Mouse (Mus musculus) megakaryocyte-erythroid progenitor cell, adult 5-6 weeks (primary cell): ENCODE data around the gene Ctf2. TPM values are rescaled to one million over a fixed set of nuclear protein-coding genes. Genes with fewer than 3 reads are reported as not detected.
"Not testable (repeated sequence)": the region's sequence is repeated elsewhere in the genome, so short reads cannot be mapped to it uniquely, and the experiment has no call there.

ENCODE experiments used
- ATAC-seq: replicated peaks from 2 replicates; pipeline ENCODE4 v1.8.0; 2016; ENCODE audit warnings: mild to moderate bottlenecking, inconsistent platforms; ENCODE audit not compliant: severe bottlenecking, poor library complexity, low FRiP score, low TSS enrichment
- total RNA-seq, 2 experiments: library from RNA; stranded (forward) in 1 of 2; stranded (reverse) in 1 of 2; fragments of 200-1000, 215-1000 nt in 1 of 2; fragments of >200 nt in 1 of 2; fragmentation: Nextera tagmentation in 1 of 2; gene quantifications; 2 replicates each; pipeline ENCODE4 v1.2.3; 2014 to 2017

Ctf2 gene
- total RNA-seq (2014; fragmentation: Nextera tagmentation) (not detected in 2 replicates), total RNA-seq (2017) (not detected in 2 replicates)

DNA sequence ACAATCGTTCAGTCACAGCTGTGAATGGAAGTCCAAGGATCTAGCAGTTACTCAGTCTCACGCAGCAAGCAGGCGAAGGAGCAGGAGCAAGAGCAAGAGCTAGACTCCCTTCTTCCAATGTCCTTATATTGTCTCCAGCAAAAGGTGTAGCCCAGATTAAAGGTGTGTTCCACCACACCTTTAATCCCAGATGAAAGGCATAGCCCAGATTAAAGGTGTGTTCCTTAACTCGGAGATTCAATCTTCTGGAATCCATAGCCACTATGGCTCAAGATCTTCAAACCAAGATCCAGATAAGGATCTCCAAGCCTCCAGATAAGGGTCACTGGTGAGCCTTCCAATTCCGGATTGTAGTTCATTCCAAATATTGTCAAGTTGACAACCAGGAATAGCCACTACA lies at the start of gene Ctf2:
TSS of gene Ctf2 (minus strand) at position 101 of the 400 bp plus-strand sequence.
- ATAC-seq, result not testable (repeated sequence)

DNA sequence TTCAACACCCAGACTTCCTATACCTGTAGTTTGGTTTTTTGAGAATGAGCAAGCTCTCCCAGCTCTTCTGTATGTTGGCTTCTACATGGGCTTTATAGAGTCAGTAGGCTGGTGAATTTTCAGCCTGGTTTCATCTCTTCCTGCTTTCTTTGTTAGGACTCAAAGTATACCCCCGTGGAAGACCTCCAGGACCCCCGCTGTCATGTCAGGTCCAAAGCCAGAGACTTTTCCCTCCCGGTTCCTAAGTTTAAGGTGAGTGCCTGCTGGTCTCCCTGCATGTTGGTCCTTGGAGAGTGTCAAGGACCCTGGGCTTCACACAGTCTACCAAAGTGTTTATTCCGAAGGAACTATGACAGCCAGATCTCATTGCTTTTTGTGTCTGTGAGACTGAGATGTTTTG lies 46.4 kb upstream of the Ctf2 start:
- no peak for ATAC-seq

DNA sequence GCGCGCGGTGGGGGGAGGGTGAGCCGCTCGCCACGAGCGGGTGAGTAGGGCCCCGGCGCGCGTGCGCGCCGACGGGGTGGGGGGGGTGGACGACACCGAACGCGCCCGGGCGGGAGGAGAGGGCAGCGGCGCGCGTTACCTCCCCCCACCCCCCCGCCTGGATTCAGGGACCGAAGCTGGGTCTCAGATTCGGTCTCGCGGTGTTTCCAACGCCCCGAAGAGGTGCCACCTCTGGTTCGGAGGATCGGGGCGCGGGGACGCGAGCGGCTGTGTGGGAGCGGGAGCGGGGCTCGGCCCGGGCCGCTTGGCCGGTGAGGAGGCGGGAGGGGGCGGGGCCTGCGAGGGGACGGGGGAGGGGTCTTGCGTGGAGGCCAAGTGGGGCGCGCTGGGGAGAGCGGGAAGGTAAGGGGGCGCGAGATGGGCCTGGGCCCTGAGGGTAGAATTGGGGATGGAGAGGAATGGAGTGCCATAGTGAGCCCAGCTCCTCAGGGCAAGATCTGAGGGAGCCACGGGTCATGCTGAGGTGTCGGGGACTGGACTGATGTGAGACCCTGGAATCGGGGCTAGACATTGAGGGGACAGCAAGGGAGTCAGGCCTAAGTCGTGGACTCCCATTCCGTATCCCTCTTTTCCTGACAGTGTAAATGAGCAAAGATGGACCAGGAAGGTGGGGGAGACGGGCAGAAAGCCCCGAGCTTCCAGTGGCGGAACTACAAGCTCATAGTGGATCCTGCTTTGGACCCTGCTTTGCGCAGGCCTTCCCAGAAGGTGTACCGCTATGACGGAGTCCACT lies 45.7 kb upstream of the Ctf2 start:
- ATAC-seq, result peak; percentile 29; the same call in 1 of the 2 replicates

DNA sequence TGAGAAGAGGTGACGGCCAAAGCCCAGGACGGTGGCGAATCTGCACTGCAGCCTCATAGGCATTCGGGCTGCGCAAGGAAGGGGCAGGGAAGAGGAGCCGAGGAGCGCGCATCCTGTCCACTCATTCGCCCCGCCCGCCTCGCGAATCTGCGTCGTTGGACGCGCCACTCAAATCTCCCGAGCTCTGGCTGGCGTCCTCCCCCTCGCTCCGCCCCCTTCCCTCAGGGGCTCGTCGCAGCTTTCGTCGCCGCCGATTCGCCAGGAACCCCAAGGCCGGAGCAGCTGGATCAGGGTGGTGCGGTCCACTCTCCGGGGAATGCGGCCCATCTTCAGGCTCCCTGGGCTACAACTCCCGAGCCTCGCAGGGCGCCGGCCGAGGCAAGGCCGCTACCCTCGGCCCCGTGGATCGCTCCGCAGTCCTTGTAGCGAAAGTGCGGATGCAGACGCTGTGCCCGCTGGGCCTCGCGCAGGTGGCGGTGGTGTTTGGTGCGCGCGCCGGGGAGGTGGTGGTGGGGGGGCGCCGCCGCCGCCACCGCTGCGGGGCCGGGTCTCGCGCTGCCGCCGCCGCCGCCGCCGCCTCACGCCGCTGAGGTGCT lies 45.0 kb upstream of the Ctf2 start:
- peak; percentile 82 for ATAC-seq

DNA sequence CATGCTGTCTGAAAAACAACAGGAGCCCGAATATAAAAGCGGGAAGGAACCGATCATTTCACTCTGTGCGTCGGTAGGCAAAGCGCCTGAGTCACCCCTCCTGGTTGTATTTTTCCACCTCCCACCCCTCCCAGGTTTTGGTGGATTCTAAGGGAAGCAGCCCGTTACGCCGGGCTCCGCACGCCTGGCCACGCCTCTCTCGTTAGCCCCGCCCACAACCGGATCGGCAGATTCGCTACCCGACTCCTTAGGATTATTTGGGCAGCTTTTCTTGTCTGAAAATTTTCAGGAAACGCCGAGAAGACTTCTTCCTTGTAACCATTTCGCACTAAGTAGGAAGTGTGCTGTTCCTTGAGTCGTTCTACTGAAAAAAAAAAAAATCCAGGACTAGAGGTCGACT lies 44.5 kb upstream of the Ctf2 start, which contains the start of gene Setd1a:
TSS of gene Setd1a (plus strand) at position 245 of the 400 bp plus-strand sequence.
- ATAC-seq, result peak; percentile 61

DNA sequence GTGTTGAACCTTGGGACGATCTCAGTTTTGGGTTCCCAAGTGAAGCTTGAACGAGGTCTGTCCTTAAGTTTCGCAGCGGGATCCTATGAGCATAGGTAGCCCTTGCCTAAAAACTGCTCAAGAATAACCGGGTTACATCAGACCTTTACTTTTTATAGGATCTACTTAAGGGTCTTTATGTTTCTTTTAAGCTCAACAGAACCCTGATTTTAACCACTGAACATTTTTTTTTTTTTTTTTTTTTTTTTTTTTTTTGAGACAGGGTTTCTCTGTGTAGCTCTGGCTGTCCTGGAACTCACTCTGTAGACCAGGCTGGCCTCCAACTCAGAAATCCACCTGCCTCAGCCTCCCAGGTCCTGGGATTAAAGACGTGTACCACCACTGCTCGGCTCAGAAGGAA lies 43.9 kb upstream of the Ctf2 start:
- not testable (repeated sequence) for ATAC-seq

DNA sequence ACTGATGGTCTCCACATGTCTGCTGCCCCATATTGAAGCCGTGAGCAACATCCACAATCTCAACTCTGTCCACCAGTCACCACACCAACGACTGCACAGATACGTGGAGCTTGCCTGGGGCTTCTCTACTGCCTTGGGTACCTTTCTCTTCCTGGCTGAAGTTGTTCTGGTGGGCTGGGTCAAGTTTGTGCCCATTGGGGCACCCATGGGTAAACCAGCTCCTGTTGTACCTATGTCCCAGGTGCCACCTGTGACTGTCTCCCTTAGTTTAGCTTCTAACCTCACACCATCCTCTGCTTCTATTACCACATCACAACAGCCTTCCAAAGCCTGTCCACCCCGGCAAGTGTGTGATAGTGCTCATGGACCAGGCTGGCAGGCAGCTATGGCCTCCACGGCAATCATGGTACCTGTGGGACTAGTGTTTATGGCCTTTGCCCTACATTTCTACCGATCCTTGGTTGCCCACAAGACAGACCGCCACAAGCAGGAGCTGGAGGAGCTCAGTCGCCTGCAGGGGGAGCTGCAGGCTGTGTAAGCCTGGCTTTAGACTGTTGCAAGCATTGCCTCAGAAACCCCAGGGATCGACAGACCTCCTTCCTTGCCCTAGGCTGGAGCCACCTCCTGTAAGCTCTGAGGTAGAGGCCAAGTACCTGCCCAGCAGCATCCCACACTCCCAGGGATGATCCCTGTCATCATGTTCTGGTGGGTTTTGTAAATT lies 41.9 kb upstream of the Ctf2 start:
- peak; percentile 39 for ATAC-seq

DNA sequence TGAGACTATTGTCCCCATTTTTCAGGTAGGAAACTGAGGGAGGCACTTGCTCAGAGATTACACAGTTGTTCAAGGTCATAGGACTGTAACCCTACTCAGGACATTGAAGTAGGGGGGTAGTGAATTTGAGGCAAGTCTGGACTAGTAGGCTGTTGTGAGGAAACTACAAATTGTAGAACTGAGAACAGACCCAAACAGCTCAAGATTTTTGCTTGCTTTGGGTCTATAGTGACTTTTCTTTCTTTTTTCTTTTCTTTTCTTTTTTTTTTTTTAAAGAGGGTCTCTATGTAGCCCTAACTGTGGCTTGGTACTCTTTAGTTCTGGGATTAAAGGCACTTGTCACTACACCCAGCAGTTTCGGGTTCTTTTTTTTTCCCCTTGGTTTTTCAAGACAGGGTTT lies 40.6 kb upstream of the Ctf2 start:
- no peak for ATAC-seq

DNA sequence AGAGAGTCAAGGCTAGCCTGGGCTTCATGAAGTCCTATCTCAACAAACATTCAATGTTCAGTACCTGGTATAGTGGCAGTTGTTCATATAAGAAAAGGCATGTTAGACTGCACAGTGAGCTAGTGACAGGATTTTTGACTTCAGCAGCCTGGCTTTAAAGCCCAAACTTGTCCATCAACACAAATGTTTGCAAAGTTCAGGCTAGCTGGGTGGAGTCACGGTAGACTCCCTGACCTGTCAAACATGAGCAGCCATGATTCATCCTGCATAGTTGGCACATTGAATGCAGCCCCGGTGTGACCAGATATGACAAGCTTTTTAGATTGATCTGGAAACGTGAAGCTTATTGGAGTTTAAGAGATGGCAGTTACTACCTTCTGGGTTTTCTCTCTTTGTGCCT lies 40.1 kb upstream of the Ctf2 start:
- no peak for ATAC-seq

DNA sequence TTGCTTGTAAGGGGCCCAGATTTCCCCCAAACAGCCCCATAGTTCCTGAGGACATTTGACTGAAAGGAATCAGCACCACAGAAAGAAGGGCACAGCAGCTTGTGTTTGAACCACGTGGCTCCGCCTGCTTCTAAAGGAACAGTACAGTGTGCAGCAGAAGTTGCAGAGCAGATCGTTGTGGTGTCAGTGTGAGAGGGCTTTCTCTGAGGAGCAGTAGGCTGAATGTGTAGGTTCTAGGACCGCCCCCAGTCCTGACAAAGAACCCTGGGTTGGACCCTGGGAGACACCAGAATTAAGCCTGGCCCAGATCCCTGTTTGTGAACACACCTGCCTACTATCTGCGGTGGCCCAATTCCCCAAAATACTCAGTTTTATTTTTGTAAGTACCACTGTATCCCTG lies 39.3 kb upstream of the Ctf2 start:
- ATAC-seq, result no peak

DNA sequence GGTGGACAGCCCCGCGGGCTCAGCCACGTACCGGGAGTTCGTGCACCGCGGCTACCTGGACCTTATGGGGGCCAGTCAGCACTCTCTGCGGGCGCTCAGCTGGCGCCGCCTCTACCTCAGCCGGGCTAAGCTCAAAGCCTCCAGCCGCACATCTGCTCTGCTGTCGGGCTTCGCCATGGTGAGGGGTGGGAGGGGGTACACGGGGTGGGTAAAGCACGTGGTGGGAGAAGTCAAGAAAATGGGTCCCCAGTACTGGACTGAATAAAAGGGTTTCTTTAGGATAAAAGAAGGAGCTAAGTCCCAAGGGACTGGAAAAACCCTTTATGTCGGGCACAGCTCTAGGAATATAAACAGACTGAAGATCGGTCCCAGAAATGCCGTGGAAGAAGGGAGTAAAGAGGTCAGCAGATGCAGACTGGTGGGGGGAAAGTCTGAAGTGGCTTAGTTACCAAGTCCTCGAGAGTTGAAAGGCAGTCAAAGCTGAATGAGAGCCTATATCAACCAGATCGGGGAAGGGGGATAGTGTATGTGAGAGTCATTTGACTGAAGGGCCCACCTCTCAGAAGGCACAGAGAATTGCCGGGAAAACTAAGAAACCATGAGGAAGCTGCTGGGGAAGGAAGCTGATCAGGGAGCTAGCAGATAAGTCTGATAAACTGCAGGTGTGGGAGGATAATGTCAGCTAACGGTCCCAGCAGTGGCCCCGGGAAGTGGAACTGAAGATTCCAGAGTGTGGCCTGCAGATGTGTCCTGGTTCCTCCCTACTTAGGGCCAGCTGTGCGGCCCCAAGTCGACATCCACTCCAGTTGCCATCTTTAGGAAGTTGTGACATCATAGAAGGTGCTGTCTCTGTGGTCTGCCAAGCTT lies 38.3 kb upstream of the Ctf2 start:
- ATAC-seq, result no peak

DNA sequence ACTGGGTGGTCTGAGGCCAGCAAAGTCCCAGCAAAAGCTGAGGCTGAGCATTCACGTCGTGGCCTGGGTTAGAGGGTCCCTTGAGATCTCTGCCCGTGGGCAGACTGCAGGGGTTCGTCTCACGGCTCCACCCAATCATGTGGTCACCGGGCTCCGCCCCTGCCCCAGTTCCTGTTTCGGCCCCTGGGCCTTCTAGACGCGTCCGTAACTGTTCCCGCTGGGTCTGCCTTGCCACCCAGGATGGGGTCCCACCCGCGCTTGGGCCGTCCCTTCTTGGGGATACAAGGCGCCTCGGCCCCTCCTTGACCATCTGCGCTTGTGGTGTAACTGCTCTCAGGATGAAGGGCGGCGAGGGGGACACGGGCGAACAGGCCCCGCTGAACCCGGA lies 37.7 kb upstream of the Ctf2 start, which contains the start of gene Orai3:
TSS of gene Orai3 (plus strand) at position 165 of the 388 bp plus-strand sequence.
- 0 out of 2 replicates have a peak, but pooled peaks have one; percentile 13 for ATAC-seq

DNA sequence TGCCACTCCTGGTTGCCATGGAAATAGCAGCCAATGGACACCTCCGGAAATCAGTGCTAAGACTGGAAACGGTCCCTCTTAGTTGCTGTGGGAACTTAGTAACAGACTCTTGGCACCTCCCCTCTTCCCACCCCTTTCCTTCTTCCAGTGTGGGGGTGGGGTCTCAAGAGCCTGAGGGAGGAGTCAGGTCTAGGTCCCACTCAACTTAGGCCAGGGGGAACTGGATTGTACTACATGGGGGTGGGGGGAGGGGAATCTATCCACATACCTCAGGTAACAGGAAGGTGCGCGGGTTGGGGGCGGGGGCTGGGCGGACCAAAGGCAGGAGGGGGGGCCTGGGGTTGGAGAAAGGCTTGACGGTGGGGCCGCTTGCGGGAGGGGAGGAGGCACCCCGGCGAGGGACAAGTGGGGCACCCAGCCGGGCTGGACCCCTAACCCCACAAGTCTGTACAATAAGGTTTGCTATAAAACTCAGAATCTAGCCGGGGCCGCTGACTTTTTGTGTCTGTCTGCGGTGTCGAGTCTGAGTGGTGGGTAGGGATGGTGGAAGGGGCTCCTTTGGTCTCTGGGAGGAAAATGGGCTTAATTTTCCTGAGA lies 37.1 kb upstream of the Ctf2 start:
- peak; percentile 15; the same call in 1 of the 2 replicates for ATAC-seq

DNA sequence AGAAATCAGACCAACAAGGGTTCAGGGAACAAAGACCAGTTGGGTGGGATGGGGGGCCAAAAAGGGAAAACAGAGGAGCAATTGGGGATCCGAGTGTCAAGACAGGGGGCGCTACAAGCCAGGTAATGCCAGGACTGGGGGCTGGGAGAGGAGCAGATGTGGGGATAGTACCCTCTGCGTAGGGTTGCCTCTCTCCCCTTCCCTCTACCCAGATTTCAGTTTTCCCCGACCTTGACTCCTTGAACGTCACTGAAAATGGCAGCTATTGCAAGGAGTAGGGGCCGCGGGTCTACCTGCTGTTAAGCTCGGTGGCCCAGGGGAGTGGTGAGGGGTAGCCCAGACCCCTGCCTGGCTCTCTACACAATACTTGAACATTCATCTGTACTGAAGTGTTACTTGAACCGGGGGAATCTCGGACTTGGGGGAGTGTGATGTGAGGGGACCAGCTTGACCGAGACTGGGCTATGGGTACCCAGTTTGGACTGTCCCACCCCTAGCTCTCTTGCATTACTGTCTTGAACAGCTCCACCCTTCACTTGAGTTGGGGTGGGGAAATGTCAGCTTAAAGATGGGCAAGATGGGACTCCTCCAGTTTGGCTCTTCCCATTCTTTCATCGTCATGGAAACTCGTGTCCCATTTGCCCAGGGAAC lies 36.5 kb upstream of the Ctf2 start:
- no peak for ATAC-seq

DNA sequence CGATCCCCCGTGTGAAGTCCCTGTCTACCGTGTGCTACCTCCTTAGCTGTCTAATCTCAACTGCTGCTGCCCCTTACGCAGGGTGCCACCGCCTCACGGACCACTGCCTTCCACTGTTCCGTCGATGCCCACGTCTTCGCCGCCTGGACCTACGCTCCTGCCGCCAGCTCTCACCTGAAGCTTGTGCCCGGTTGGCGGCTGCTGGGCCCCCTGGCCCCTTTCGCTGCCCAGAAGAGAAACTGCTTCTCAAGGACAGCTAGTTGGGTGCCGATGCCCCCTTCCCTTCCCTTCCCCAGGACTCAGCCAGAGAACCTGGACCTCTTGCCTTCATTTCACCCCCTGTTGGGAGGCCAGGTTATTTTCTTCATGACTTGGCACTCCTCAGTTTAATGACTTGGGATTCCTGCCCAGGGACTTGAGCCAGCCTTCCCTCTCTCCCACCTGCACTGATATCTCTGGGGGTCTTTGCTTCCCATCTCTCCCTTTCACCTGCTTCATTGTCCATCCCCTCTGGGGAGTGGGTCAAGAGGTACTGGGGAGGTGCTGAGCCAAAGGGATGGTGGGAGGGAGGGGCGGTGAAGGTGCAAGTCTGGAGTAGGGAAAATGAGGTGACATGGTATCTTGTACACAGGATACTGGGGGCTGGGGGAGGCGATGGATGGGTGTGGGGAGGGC lies 35.8 kb upstream of the Ctf2 start:
- ATAC-seq, result peak; percentile 31

DNA sequence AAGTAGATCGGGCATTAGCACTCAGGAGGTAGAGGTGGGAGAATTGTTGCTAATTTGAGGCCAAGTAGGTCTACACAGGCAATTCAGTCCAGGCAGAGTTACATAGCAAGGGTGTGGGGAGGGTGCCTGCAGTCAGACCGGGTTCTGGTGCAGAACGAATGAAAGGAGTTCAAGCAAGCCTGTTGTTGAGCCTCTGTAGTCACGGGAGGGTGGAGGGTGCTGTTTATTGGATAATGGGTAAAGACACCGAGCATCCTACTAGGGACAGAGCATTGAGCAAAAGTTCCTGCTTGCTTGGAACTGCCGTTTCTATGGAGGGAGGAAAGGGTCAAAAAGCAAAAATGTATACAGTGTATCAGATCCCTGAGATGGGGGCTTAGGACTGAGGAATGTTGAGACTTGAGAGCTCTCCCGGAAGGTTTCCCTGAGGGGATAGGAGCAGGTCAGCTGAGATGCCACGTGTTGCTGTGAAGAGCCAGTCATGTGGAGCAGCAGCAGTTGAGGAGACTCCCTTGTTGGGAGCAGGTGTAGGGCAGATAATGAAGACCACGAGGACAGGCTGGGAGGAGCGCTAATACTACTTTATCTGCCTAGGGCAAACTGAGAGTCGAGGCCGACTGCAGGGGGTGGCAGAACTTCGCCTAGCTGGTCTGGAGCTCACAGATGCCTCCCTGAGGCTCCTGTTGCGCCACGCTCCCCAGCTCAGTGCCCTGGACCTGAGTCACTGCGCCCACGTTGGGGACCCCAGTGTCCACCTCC lies 35.1 kb upstream of the Ctf2 start:
- ATAC-seq, result peak; percentile 83

DNA sequence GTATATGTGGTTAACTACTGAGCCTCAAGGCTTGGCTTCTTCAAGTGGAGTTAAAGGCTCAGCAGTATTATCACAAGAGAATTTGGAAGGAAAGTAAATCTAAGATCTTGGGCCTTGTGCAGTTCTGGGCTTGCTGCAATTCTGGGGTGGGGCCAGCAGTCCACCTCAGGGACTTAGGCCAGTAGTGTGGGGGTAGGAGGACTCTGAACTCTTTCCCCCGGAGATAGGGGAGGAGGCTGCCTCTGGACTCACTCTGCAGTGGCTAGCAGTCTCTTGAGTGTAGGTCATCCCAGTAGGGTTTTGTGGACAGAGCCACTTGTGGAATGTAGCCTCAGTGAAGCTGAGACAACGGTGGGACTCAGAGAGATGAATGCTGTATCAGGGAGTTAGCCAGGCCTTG lies 33.8 kb upstream of the Ctf2 start:
- ATAC-seq, result no peak
